Mouse (Mus musculus) v-Abl transformed pro-B cells (cell line): ENCODE measurements around the gene Drap1.
"Not testable (repeated sequence)": the region's sequence is repeated elsewhere in the genome, so short reads cannot be mapped to it uniquely, and the experiment has no call there.

Source experiments
- in situ Hi-C, 2 experiments: fragments of 400-800 bp; cut with MboI; formaldehyde crosslinking; loops; one replicate each; pipeline ENCODE4 v1.15.1; 2025; ENCODE audit not compliant: unreplicated experiment in 2 of 2

Drap1 gene

DNA sequence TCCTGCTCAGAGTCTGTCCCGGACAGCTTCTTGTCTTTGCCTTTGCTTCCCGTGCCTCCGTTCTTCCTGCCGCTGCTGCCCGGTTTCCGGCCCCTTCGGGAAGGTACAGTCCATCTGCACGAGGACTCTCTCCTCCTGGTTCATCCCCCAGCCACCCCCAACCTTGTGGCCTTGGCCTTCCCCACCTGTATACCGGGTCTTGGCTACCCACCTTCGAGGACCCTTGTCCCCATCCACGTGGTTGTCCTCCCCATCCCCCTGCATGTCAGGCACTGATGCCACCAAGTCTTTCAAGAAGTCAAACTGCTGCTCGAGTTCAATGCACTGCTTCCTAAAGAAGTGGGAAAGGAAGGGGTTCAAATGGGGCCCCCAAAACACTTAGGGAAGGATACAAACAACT, 1.2 kb downstream of the Drap1 start:
- in situ Hi-C loops = loop anchor here in 1 of 2 experiments (10.0 kb wide), 1 partner anchor 49 kb away; no protein-coding TSS in a partner anchor

DNA sequence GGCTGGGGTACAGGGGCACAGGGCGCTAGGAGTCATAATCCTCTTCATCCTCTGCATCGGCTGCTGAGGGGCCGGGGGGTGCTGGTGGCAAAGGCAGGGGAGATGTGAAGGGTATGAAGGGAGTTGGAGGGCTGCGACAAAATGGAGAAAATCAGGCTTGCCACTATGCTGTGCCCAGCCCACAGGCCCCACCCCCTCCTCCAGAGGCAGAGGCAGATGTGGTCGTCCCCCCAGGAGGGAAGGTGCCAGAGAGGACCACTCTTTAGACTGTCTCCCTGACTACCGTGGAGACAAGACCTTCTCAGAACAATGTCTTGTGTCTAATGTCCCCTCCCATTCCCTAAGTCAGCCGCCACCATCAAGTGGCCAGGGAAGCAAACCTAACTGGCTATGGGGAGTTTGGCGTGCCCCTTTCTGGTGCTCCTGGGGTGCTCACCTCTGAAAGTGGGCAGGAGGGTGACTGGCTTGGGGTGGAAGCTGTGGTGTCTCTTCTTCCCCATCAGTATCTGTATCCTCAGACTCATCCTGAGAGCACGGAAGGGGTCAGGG, 1.8 kb downstream of the Drap1 start:
- in situ Hi-C loops = loop anchor here in 1 of 2 experiments (10.0 kb wide), 1 partner anchor 48 kb away; no protein-coding TSS in a partner anchor

DNA sequence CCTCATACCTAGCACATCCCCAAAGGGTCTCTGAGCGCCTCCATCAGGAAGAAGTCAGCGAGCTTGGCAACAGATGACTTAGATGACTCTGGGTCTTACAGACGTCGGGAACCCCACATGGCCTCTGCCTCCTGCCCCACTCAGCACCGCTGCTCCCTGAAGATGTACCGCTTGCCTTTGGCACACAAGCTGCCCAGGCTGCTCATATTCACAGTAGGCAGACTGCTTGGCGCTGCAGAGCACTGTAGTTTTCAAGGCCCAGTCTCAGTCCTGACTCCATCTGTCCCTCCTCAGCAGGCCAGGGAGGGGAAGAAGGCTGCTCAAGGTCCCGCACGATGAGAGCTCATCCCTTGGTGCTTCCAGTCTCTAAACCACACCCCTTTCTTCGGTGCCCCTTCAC, 2.5 kb downstream of the Drap1 start:
- in situ Hi-C loops = loop anchor here in 1 of 2 experiments (10.0 kb wide), 1 partner anchor 47 kb away; no protein-coding TSS in a partner anchor

DNA sequence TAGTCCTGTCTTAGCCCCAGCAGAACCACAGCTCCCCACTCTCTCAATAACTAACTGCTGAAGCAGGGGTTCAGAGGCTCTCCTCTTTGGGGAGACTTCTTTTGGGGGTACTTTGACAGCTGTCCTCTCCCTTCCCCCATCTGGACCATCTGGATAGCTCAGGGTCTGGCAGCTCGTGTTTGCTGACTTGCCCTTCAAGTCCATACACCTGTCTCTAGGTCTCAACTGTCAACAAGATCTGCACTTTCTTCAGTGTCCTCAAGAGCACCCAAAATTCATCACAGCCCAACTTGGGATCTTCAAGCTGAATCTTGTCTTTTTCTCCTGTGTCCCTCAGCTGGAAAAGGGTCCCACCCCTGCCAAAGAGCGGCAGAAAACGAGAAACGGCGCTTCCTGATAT, 3.0 kb downstream of the Drap1 start:
- in situ Hi-C loops = loop anchor here in 1 of 2 experiments (10.0 kb wide), 1 partner anchor 47 kb away; no protein-coding TSS in a partner anchor

DNA sequence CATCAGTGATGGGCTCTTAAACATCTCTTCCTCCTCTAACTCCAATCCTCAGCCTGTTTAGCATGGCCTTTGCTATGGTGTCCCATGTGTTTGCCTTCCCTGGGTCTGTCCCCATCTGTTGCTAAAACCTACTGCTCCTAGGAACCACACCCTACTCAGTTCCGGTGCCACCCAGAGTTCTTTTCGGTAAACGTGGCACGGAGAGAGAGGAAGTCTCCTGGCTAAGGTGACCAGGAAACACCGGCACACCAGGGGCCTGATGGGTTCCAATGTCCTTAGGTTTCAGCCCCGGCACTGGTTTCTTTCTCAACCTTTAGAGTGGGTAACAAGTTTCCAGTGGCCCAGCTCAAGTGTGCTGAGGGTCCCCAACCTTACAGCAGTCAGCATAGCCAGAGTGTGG, 4.2 kb downstream of the Drap1 start:
- in situ Hi-C loops = loop anchor here in 1 of 2 experiments (10.0 kb wide), 1 partner anchor 46 kb away; no protein-coding TSS in a partner anchor

DNA sequence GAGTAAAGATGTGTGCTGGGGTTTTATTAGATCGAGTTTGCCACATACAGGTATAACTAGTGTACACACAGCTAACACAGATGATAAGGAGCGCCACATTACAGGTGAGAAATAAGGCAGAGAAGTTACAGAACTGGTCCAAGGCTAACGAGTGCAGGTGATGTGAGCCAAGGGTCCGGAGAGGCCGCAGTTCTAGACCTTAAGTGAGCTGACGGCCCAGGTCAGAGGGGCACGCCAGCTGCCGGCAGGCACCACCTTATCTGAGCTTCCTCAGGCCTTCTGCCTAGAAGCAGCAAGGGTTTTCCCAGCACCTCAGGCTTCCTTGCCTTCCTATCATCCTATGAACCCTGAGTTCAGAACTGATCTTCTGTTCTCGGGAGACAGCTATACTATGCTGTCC, 5.1 kb downstream of the Drap1 start:
- in situ Hi-C loops = loop anchor here in 1 of 2 experiments (10.0 kb wide), 1 partner anchor 45 kb away; no protein-coding TSS in a partner anchor

DNA sequence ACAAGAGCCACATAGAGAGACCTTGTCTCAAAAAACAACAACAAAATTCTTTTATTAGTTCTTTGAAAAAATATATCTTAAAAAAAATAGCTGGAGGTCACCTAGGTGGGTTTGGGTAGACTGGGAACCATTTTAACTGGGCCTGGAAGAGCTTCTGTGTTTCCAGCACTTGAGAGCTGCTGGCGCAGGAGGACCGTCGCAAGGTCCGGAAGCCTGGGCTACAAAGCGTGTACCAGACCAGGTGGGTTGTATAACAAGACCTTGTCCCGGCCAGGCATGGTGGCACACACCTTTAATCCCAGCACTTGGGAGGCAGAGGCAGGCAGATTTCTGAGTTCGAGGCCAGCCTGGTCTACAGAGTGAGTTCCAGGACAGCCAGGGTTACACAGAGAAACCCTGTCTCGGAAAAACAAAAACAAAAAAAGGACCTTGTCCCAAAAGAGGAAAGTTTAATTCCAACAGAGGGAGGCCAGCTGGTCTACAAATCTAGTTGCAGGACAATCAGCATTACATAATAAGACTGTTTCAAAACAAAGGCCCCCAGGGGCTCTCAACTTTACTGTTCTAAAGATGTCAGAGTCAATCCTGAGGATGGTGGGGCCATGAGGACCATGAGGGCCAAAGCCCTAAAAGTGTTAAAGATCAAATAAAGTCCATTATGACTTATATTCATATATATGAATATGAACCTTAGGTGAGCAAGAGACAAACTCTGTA, 5.9 kb downstream of the Drap1 start:
- in situ Hi-C loops = no loop called here

DNA sequence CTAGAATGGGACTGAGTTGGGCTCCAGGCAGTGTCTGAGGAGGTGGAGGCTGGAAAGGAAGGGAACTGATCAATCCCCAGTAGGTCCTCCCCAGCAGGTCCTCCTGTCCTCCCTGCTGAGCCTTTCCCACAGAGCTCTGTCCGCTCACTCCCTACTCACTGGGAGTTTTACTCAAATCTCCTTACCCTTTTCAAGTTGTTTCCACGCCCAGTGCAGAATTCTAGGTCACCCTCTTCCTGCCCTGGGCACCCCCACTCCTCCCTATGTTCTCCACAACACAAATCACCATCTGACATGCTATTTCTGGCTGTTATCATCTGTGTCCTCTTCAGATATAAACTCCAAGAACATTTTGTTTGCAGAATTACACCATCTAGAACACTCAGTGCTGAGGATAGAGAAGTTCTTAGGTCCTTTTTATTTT, 10.2 kb downstream of the Drap1 start:
- in situ Hi-C loops = no loop called here

DNA sequence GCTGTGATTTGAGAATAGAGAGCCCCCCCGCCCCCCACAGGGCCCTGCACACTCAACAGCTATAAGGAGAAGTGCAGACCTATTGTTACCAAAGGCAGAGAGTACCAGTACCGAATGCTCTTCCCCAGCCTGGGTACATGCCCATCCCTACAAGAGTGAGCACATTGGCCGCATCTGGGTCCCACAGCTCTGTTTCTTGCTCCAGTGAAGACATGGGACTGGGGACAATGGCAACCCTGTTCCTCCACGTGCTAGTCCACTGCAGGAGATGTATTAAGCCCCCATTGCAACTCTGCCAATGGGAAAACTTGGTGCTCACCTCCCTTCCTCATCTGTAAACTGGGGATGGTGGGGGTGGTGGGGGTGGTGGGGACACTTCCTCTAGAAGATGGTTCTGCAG, 10.9 kb downstream of the Drap1 start:
- in situ Hi-C loops = no loop called here

DNA sequence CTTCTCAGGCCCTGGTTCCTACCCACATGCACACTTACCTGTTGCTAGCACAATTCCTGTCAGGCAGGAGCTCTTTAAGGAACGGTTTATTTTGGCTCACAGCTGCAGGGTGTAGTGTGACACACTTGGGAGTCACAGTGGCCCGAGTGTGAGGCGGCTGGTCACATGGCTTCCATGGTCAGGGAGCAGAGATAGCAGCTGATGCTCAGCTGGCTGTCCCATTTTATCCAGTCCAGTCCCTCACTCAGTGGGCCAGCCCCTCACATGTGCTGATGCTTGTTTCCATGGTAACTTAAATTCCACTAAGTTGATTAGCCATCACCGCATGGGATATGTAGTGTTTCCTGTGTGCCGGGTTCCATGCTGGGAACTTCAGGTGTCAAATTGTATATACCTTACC, 12.8 kb downstream of the Drap1 start:
- in situ Hi-C loops = no loop called here

DNA sequence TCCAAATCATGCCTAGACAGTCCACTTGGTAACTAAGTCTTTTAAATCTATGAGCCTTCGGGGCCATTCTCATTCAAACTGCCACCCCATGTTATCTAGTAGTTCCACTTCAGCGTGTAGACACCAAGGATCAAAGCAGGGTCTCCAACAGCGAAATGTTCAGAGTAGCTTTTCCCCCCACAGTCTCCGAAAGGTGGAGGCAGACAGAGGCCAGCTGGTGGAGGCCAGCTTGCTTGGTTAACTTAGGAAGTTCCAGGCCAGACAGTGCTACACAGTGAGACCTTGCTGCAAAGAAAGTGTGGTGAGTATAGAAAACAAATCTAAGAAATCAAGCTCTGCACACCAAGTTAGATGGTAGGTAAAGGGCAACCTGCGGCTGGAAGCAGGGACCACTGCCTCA, 14.1 kb downstream of the Drap1 start:
- in situ Hi-C loops = no loop called here

DNA sequence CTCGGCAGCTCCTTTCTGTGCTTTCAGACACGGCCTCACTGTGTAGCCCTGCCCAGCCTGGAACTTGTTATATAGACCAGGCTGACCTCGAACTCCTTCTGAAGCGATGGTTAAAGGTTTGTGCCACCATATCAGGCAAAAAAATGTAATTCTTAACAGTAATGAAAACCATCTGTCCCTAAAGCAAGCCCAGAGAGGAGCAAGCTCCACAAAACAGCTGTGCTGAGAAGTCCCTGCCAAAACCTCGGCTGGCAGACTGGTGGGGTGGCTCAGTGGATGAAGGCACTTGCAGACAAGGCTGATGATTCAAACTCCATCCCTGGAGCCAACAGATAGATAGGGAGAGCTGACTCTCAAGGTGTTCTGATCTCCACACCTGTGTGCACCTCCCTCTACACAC, 15.7 kb downstream of the Drap1 start:
- in situ Hi-C loops = loop anchor here in 1 of 2 experiments (5.0 kb wide), 1 partner anchor 72 kb away; the partner anchor contains the start of gene Catsper1

DNA sequence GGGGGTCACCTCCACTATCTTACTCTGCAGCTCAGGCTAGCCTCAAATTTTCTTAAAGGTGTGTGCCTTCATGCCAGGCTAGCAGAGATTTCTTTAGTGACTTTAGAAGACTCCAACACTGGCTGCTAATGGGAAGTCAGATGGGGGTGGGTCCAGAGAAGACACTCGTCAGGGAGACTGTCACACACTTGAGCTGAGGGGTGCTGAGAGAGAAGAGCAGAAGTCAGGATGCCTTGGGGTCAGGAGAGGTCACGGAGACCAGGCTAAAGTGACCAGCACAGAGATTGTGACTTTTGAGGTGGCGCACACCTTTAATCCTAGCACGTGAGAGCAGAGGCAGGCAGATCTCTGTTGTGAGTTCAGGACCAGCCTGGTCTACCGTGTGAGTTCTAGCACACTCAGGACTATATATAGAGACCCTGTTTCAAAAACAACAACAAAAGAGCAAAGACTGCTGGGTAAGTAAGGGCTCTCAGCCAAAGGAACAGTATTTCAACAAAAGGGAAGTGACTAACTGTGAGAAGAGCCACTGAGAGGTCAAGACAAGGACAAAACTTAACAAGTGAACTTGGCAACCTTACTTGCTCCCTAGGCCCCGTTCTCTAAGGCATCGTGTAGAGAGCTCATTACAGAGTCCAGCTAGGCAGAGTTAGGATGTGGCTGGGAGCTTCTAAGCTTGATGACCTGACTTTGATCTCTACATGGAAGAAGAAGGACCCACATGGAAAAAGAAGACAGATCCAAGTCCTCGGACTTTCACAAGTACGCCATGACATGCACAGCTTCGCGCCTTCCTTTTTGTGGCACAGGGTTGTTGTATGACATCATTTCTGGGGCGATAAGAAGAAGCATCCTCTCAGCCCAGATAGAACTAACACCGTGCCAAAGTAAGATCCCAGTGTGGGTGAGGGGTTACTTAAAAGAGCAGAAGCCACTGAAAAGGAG, 16.4 kb downstream of the Drap1 start:
- in situ Hi-C loops = loop anchor here in 1 of 2 experiments (5.0 kb wide), 1 partner anchor 71 kb away; the partner anchor contains the start of gene Catsper1

DNA sequence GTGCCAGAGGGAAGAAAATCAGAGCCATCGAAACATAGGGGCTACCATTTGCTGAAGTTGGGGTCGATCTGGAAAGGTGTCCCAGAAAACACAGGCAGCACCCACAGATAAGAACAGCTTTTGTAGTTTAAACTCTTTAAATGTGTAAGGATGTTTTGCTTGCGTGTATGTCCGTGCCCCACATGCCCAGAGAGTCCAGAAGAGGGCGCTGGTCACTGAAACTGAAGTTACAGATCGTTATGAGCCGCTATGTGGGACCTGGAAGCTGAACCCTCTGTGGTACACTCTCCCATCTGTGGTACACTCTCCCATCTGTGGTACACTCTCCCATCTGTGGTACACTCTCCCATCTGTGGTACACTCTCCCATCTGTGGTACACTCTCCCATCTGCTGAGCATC, 17.6 kb downstream of the Drap1 start:
- in situ Hi-C loops = loop anchor here in 1 of 2 experiments (5.0 kb wide), 1 partner anchor 70 kb away; the partner anchor contains the start of gene Catsper1

DNA sequence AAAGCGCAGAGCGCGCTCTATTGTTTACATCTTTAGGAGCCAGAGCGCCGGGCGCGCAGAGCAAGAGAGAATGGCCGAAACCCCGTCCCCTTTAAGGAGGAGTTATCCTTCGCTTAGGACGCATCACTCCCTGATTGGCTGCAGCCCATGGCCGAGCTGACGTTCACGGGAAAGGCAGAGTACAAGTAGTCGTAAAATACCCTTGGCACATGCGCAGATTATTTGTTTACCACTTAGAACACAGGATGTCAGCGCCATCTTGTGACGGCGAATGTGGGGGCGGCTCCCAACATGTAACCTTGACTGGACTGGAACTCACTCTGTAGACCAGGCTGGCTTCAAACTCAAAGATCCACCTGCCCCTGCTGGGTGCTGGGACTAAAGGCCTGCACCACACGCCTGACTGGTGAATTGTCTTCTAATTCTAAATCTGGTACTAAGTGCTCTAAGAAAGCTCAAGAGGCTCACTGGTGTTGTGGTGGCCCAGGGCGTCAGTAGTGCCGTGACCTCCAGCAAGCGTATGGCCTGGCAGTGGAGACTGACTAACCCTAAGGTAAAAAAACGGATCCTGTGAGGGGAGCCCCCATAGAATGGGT, 18.1 kb downstream of the Drap1 start:
- in situ Hi-C loops = loop anchor here in 1 of 2 experiments (5.0 kb wide), 1 partner anchor 69 kb away; the partner anchor contains the start of gene Catsper1

DNA sequence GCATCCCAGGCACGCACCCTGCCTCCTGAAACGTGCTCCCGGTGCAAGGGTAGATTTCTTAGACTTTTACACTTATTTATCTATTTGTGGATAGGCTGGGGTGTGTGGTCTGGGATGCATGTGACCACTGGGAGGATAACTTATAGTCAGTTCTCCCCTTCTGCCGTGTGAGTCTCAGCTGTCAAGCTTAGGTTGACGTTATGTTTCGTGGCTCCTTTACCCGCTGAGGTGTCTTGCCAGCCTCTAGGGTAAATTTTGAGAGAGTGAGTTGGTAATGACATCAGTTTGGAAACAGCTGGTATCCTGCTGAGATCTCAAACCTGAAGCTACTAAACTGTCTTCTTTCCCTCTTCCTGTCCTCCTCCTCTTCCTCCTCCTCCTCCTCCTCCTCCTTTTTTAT, 18.9 kb downstream of the Drap1 start:
- in situ Hi-C loops = loop anchor here in 1 of 2 experiments (5.0 kb wide), 1 partner anchor 69 kb away; the partner anchor contains the start of gene Catsper1

DNA sequence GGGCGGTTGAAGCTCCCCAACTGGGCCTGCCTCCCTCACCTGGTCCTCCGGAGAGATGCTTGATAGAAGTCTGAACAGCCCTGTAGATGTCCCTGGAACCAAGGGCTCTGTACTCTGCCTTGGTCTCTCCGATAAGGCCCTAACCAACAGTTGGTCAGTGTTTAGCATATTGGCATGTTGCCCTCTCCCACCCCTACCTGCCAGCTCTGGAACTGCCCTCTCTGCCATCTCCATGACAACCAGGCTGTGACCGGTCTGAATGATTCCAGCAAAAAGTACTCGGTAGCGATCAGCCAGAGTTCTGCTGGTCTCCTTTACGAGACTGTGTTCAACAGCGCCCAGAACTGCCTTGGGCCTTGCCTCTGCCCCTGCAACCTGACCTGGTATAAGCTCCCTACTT, 22.5 kb downstream of the Drap1 start, which contains the start of gene Tsga10ip:
Gene Tsga10ip, minus strand, starts transcription at position 234 of the 400 bp plus-strand sequence.
- in situ Hi-C loops = no loop called here

DNA sequence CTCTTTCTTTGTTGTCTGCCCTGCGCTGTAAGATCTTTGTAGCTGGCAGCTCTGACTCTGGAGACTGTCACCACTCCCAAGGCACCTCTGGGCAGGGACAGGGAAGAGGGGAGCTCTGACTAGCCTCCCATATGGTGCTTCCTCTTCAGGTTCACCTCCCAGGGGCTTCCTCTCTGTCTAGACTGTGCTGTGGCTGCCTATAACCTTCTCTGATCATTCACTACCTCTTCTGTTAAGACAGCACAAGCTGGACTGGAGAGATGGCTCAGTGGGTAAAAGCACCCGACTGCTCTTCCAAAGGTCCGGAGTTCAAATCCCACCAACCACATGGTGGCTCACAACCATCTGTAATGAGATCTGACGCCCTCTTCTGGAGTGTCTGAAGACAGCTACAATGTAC, 23.7 kb downstream of the Drap1 start:
- in situ Hi-C loops = not testable (repeated sequence)

DNA sequence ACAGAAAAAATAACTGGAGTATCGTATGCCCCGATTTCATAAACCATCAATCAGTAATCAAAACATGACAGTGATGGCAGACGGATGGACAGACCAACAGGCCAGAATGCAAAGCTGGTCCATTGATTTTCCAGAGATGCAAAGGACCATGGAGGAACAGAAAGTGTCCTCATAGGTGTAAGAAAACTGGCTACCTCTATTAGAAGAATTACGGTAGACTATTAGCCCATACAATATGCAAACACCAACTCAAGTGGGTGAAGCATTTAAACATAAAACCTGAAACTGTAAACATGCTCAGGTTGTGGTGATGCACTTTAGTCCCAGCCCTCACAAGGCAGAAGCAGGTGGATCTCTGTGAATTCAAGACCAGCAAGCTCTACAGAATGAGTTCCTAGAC, 29.4 kb downstream of the Drap1 start:
- in situ Hi-C loops = no loop called here

DNA sequence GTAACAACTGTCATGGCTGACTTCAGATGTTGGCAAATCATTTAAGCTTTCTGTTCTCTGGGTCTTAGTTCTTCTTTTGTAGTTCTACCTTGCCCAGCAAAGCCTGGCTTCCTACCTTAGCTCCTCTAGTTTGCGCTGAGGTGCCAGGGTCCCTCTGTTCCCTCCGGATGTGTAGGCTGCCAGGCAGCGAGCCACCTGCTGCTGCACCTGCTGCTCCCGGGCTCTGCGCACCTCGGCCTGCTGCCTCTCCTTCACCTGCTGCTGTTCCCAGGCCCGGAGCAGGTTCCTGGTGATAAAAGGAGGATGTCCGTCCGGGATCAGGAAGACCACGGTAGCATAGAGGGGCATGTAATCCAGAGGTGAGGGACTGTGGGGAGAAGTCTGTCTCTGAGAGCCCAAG, 30.6 kb downstream of the Drap1 start:
- in situ Hi-C loops = no loop called here
